Mouse (Mus musculus): Measurements from ENCODE around the gene Ric1. TPM values are rescaled to one million over a fixed set of nuclear protein-coding genes. Genes with fewer than 3 reads are reported as not detected.

The Ric1 gene
- total and polyA plus RNA-seq, 3 experiments = 9.2 to 20.6 (median 16.9) TPM

GRCm38 (mm10) chr19:29494454-29494853 lies 27.6 kb upstream of the Ric1 start:
- no peaks in the 10 kb centered on the region for H3K27me3 ChIP-seq (ENCODE audit: control insufficient read depth, insufficient read depth, low read length)
- H3K36me3 ChIP-seq (ENCODE audit: control insufficient read depth, insufficient read depth, low read length) = no peaks in the 10 kb centered on the region
- no peaks in the 10 kb centered on the region for H3K4me1 ChIP-seq (ENCODE audit: control insufficient read depth, insufficient read depth, low read length)
- TF ChIP-seq EP300 (IDR thresholded peaks at IDR 0.05; ENCODE audit: insufficient read depth, low read depth, low read length) (no peak), POLR2A (IDR thresholded peaks at IDR 0.05; ENCODE audit: insufficient read depth, low read depth, low read length) (no peak), CTCF (IDR thresholded peaks at IDR 0.05) (no peak)
- no peak overlapping the region for H3K4me3 ChIP-seq
- no peaks in the 10 kb centered on the region for H3K79me2 ChIP-seq (replicated peaks; ENCODE audit: control insufficient read depth, insufficient read depth, low read length)
- H3K27ac ChIP-seq = no peak overlapping the region
- 65% methylated on average over 4 of the region's 4 CpGs for WGBS
- intact Hi-C loops (cut with DNase I) = loop anchor here (10.0 kb wide), 1 partner anchor 720 kb away; no protein-coding TSS in a partner anchor
- no peak overlapping the region for H3K9ac ChIP-seq (ENCODE audit: low read depth, low read length)
- DNase-seq = no peak

- no peaks in the 10 kb centered on the region for H3K36me3 ChIP-seq (ENCODE audit: control insufficient read depth, insufficient read depth, low read length)
- H3K27me3 ChIP-seq (ENCODE audit: control insufficient read depth, insufficient read depth, low read length) = no peaks in the 10 kb centered on the region
- DNase-seq = no peak
- WGBS = 79% methylated on average over 6 of the region's 6 CpGs
- no peak overlapping the region for H3K27ac ChIP-seq
- intact Hi-C loops (cut with DNase I) = loop anchor here (10.0 kb wide), 1 partner anchor 721 kb away; no protein-coding TSS in a partner anchor
- H3K4me1 ChIP-seq (ENCODE audit: control insufficient read depth, insufficient read depth, low read length) = peaks cover 2% of the 10 kb centered on the region; the same call in 1 of the 2 replicates
- no peak for TF ChIP-seq EP300 (IDR thresholded peaks at IDR 0.05; ENCODE audit: insufficient read depth, low read depth, low read length)
- TF ChIP-seq CTCF (IDR thresholded peaks at IDR 0.05) = no peak
- no peak for TF ChIP-seq POLR2A (IDR thresholded peaks at IDR 0.05; ENCODE audit: insufficient read depth, low read depth, low read length)
- no peak overlapping the region for H3K4me3 ChIP-seq
- no peak overlapping the region for H3K9ac ChIP-seq (ENCODE audit: low read depth, low read length)
- no peaks in the 10 kb centered on the region for H3K79me2 ChIP-seq (replicated peaks; ENCODE audit: control insufficient read depth, insufficient read depth, low read length)
Measured at GRCm38 (mm10) chr19:29496001-29496597, 26.0 kb upstream of the Ric1 start.

- WGBS = 84% methylated on average over 7 of the region's 7 CpGs
- H3K27me3 ChIP-seq (ENCODE audit: control insufficient read depth, insufficient read depth, low read length) = no peaks in the 10 kb centered on the region
- intact Hi-C loops (cut with DNase I) = loop anchor here (10.0 kb wide), 1 partner anchor 722 kb away; no protein-coding TSS in a partner anchor
- no peak for TF ChIP-seq CTCF (IDR thresholded peaks at IDR 0.05)
- TF ChIP-seq POLR2A (IDR thresholded peaks at IDR 0.05; ENCODE audit: insufficient read depth, low read depth, low read length) = no peak
- TF ChIP-seq EP300 (IDR thresholded peaks at IDR 0.05; ENCODE audit: insufficient read depth, low read depth, low read length) = no peak
- DNase-seq = no peak
- H3K4me1 ChIP-seq (ENCODE audit: control insufficient read depth, insufficient read depth, low read length) = peaks cover 3% of the 10 kb centered on the region; the same call in 1 of the 2 replicates
- no peaks in the 10 kb centered on the region for H3K36me3 ChIP-seq (ENCODE audit: control insufficient read depth, insufficient read depth, low read length)
- no peak overlapping the region for H3K27ac ChIP-seq
- H3K4me3 ChIP-seq = no peak overlapping the region
- no peaks in the 10 kb centered on the region for H3K79me2 ChIP-seq (replicated peaks; ENCODE audit: control insufficient read depth, insufficient read depth, low read length)
- no peak overlapping the region for H3K9ac ChIP-seq (ENCODE audit: low read depth, low read length)
Measured at GRCm38 (mm10) chr19:29496786-29497557, 25.1 kb upstream of the Ric1 start.

- Histone ChIP-seq H3K9ac (ENCODE audit: low read depth, low read length) (no peak overlapping the region), H3K36me3 (ENCODE audit: control insufficient read depth, insufficient read depth, low read length) (no peaks in the 10 kb centered on the region), H3K4me3 (no peak overlapping the region), H3K27ac (no peak overlapping the region), H3K27me3 (ENCODE audit: control insufficient read depth, insufficient read depth, low read length) (no peaks in the 10 kb centered on the region), H3K4me1 (ENCODE audit: control insufficient read depth, insufficient read depth, low read length) (peaks cover 3% of the 10 kb centered on the region; the same call in 1 of the 2 replicates), H3K79me2 (replicated peaks; ENCODE audit: control insufficient read depth, insufficient read depth, low read length) (no peaks in the 10 kb centered on the region)
- intact Hi-C loops (cut with DNase I) = loop anchor here (2.0 to 10.0 kb wide), 2 partner anchors 25 to 723 kb away; no protein-coding TSS in a partner anchor
- no peak for TF ChIP-seq EP300 (IDR thresholded peaks at IDR 0.05; ENCODE audit: insufficient read depth, low read depth, low read length)
- no peak for TF ChIP-seq CTCF (IDR thresholded peaks at IDR 0.05)
- no peak for TF ChIP-seq POLR2A (IDR thresholded peaks at IDR 0.05; ENCODE audit: insufficient read depth, low read depth, low read length)
- 51% methylated on average over 7 of the region's 7 CpGs for WGBS
- no peak for DNase-seq
Measured at GRCm38 (mm10) chr19:29497874-29498273, 24.2 kb upstream of the Ric1 start.

GRCm38 (mm10) chr19:29498842-29499456 lies 23.1 kb upstream of the Ric1 start:
- no peaks in the 10 kb centered on the region for H3K79me2 ChIP-seq (replicated peaks; ENCODE audit: control insufficient read depth, insufficient read depth, low read length)
- H3K27me3 ChIP-seq (ENCODE audit: control insufficient read depth, insufficient read depth, low read length) = no peaks in the 10 kb centered on the region
- H3K9ac ChIP-seq (ENCODE audit: low read depth, low read length) = no peak overlapping the region
- no peak for DNase-seq
- H3K4me1 ChIP-seq (ENCODE audit: control insufficient read depth, insufficient read depth, low read length) = peaks cover 3% of the 10 kb centered on the region; the same call in 1 of the 2 replicates
- intact Hi-C loops (cut with DNase I) = loop anchor here (2.0 to 10.0 kb wide), 2 partner anchors 26 to 724 kb away; no protein-coding TSS in a partner anchor
- no peak for TF ChIP-seq POLR2A (IDR thresholded peaks at IDR 0.05; ENCODE audit: insufficient read depth, low read depth, low read length)
- TF ChIP-seq EP300 (IDR thresholded peaks at IDR 0.05; ENCODE audit: insufficient read depth, low read depth, low read length) = no peak
- TF ChIP-seq CTCF (IDR thresholded peaks at IDR 0.05) = no peak
- H3K4me3 ChIP-seq = no peak overlapping the region
- 59% methylated on average over 6 of the region's 6 CpGs for WGBS
- no peaks in the 10 kb centered on the region; the same call in 1 of the 2 replicates for H3K36me3 ChIP-seq (ENCODE audit: control insufficient read depth, insufficient read depth, low read length)
- no peak overlapping the region; the same call in 1 of the 2 replicates for H3K27ac ChIP-seq

Measured in heart, adult 2 months (tissue).